In the genomic region with DNA sequence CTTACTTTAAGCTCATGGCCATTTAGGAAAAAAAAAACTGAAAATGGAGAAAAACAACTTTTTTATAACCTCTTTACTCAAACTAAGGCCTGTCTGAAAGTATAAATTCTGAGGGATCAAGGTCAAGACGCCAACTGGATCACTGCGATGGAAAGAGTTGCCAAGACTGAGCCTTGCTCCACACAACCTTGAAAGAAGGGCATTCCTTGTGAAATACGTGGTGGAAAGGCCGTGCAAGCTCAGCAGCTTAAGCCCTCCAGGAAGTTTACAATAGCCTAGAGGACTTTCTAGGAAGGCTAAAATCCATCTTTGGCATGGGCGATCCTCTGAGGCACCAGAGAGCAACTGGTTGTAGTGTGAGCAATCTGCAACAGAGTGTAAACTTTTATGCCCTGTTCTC, we compare ENCODE assay signal across 19 mouse cellular contexts. TPM values are rescaled to one million over a fixed set of nuclear protein-coding genes. Genes with fewer than 3 reads are reported as not detected.
DNase-seq lines count a peak whose midpoint lies in the region; ATAC-seq and TF ChIP-seq lines count a peak whose summit lies in the region.
"Had no signal": no experiment of that assay in that cellular context is flagged by ENCODE, and none has a peak within 500 bp of the region (broad histone marks: within the 10 kb centered on the region; RNA-seq: fewer than 3 reads in every experiment).

No protein-coding gene starts in this region.

- H3K9me3 ChIP-seq in kidney, embryonic 15.5 days (replicated peaks) = no peaks in the 10 kb centered on the region
- 0 out of 2 replicates have a peak, but pooled peaks cover 3% of the 10 kb centered on the region for H3K9me3 ChIP-seq in embryonic facial prominence, embryonic 14.5 days (ENCODE audit: control insufficient read depth, low read length)
- H3K9me3 ChIP-seq in stomach, postnatal 0 days (ENCODE audit: control insufficient read depth, low read length) = no peaks in the 10 kb centered on the region
- H3K9me3 ChIP-seq: G1E; heart, embryonic 10.5 days; hindbrain, embryonic 10.5 days; limb, embryonic 12.5 days; liver, embryonic 13.5 days; neural tube, embryonic 13.5 days had no signal

- H3K4me2 ChIP-seq in kidney, embryonic 15.5 days = no peak overlapping the region
- no peak overlapping the region for H3K4me2 ChIP-seq in embryonic facial prominence, embryonic 14.5 days (ENCODE audit: low read depth, low read length)
- no peak overlapping the region for H3K4me2 ChIP-seq in stomach, postnatal 0 days (replicated peaks; ENCODE audit: low read depth)
- H3K4me2 ChIP-seq: limb, embryonic 12.5 days; liver, embryonic 13.5 days; lung, embryonic 14.5 days; neural tube, embryonic 13.5 days had no signal

- no peaks in the 10 kb centered on the region for H3K36me3 ChIP-seq in kidney, embryonic 15.5 days
- H3K36me3 ChIP-seq in embryonic facial prominence, embryonic 14.5 days (ENCODE audit: control insufficient read depth, insufficient read depth, low read length) = no peaks in the 10 kb centered on the region
- no peaks in the 10 kb centered on the region for H3K36me3 ChIP-seq in stomach, postnatal 0 days (ENCODE audit: control insufficient read depth, insufficient read depth, low read length)
- H3K36me3 ChIP-seq: G1E; heart, embryonic 10.5 days; hindbrain, embryonic 10.5 days; limb, embryonic 12.5 days; liver, embryonic 13.5 days; neural tube, embryonic 13.5 days had no signal

- 78% methylated on average over 5 of the region's 5 CpGs for WGBS in kidney, embryonic 15.5 days
- 64% methylated on average over 5 of the region's 5 CpGs for WGBS in embryonic facial prominence, embryonic 14.5 days
- 40% methylated on average over 5 of the region's 5 CpGs for WGBS in stomach, postnatal 0 days

- no peaks in the 10 kb centered on the region for H3K4me1 ChIP-seq in kidney, embryonic 15.5 days
- peaks cover 12% of the 10 kb centered on the region; the same call in 1 of the 2 replicates for H3K4me1 ChIP-seq in embryonic facial prominence, embryonic 14.5 days (ENCODE audit: control insufficient read depth, insufficient read depth, low read length)
- H3K4me1 ChIP-seq in stomach, postnatal 0 days (replicated peaks; ENCODE audit: control insufficient read depth, insufficient read depth) = no peaks in the 10 kb centered on the region
- H3K4me1 ChIP-seq: heart, embryonic 10.5 days; limb, embryonic 12.5 days; liver, embryonic 13.5 days had no signal

- no peak overlapping the region for H3K9ac ChIP-seq in kidney, embryonic 15.5 days
- no peak overlapping the region for H3K9ac ChIP-seq in embryonic facial prominence, embryonic 14.5 days (ENCODE audit: low read depth, low read length)
- H3K9ac ChIP-seq in stomach, postnatal 0 days (ENCODE audit: low read length) = no peak overlapping the region
- H3K9ac ChIP-seq: limb, embryonic 12.5 days; liver, embryonic 13.5 days; lung, embryonic 14.5 days; neural tube, embryonic 13.5 days had no signal

- no peak overlapping the region for H3K4me3 ChIP-seq in kidney, embryonic 15.5 days (replicated peaks)
- no peak overlapping the region for H3K4me3 ChIP-seq in embryonic facial prominence, embryonic 14.5 days (ENCODE audit: low read depth, low read length)
- H3K4me3 ChIP-seq in stomach, postnatal 0 days (ENCODE audit: low read depth, low read length) = no peak overlapping the region
- H3K4me3 ChIP-seq: gastrocnemius, adult 2 months; heart, embryonic 10.5 days; hindbrain, embryonic 10.5 days; limb, embryonic 12.5 days; liver, embryonic 13.5 days; neural tube, embryonic 13.5 days had no signal

- no peak for ATAC-seq in kidney, embryonic 15.5 days (replicated peaks; ENCODE audit: low FRiP score)
- ATAC-seq in embryonic facial prominence, embryonic 14.5 days (ENCODE audit: low read depth) = no peak
- peak; percentile 38; the same call in 1 of the 2 replicates for ATAC-seq in stomach, postnatal 0 days (ENCODE audit: low FRiP score, low TSS enrichment)
- no peak for ATAC-seq in megakaryocyte progenitor cell, adult 5-6 weeks (replicated peaks; ENCODE audit: poor library complexity)

- no peak for TF ChIP-seq EP300 in stomach, postnatal 0 days (optimal IDR thresholded peaks at IDR 0.05)

- H3K27me3 ChIP-seq in kidney, embryonic 15.5 days = no peaks in the 10 kb centered on the region
- H3K27me3 ChIP-seq in embryonic facial prominence, embryonic 14.5 days (replicated peaks; ENCODE audit: control insufficient read depth, insufficient read depth, low read length) = no peaks in the 10 kb centered on the region
- no peaks in the 10 kb centered on the region for H3K27me3 ChIP-seq in stomach, postnatal 0 days (ENCODE audit: control insufficient read depth, insufficient read depth, low read length)
- H3K27me3 ChIP-seq: limb, embryonic 12.5 days; liver, embryonic 13.5 days; neural tube, embryonic 13.5 days had no signal

- DNase-seq in kidney, adult 11 months = peak; percentile 18
- peak; percentile 65 for DNase-seq in ovary, adult 18-20 months (ENCODE audit: low spot score)
- DNase-seq in ovary, postnatal 14 days (ENCODE audit: low spot score) = no peak
- DNase-seq in embryonic facial prominence, embryonic 14.5 days (ENCODE audit: low spot score) = no peak
- no peak for DNase-seq in stomach, postnatal 0 days (ENCODE audit: low spot score)
- no peak for DNase-seq in right cerebral cortex, adult 18-20 months
- DNase-seq: cerebellum, adult 2 months; cerebellum, postnatal 36 days; gastrocnemius, adult 2 months; liver, embryonic 13.5 days; lung, embryonic 14.5 days; midbrain, embryonic 14.5 days had no signal

- H3K27ac ChIP-seq in kidney, embryonic 15.5 days = no peak overlapping the region
- peak overlapping the region; percentile 2; the same call in 1 of the 2 replicates for H3K27ac ChIP-seq in embryonic facial prominence, embryonic 14.5 days (replicated peaks; ENCODE audit: low read depth, low read length)
- H3K27ac ChIP-seq in stomach, postnatal 0 days (replicated peaks) = peak overlapping the region; percentile 75
- H3K27ac ChIP-seq: gastrocnemius, adult 2 months; heart, embryonic 10.5 days; hindbrain, embryonic 10.5 days; limb, embryonic 12.5 days; liver, embryonic 13.5 days; neural tube, embryonic 13.5 days had no signal

- TF ChIP-seq CTCF in stomach, postnatal 0 days (IDR thresholded peaks at IDR 0.05; ENCODE audit: low read depth) = no peak

RNA-seq across cellular contexts. Expression of gene Fbxl7, which starts 27.9 kb away (rescaled TPM):
- 15.2 and 16.9 TPM in 2 replicates for polyA plus RNA-seq in kidney, embryonic 15.5 days (2015; fragmentation: Nextera tagmentation; extraction: Ambion mirVana)
- polyA plus RNA-seq in embryonic facial prominence, embryonic 14.5 days (2014; fragmentation: Nextera tagmentation; extraction: Ambion mirVana) = 24.5 and 26.3 TPM in 2 replicates
- 4.1 and 4.6 TPM in 2 replicates for polyA plus RNA-seq in stomach, postnatal 0 days (2015; fragmentation: Nextera tagmentation; extraction: Ambion mirVana)
- not detected in 2 replicates for total RNA-seq in megakaryocyte progenitor cell, adult 5-6 weeks (2015)
- not detected in 2 replicates for total RNA-seq in megakaryocyte progenitor cell, adult 5-6 weeks (2017)
- polyA plus RNA-seq: G1E had no signal

Comparison
In these comparisons a context has a peak if more than half of its experiments do, and no peak if none do; other contexts are left out.
1. DNase-seq: peak in kidney, adult 11 months (single experiment) and ovary, adult 18-20 months (single experiment); none in ovary, postnatal 14 days (single experiment), embryonic facial prominence, embryonic 14.5 days (single experiment), stomach, postnatal 0 days (single experiment) and right cerebral cortex, adult 18-20 months (single experiment).